Mouse (Mus musculus) CH12.LX (cell line): ENCODE measurements around the gene Psma7. TPM values are rescaled to one million over a fixed set of nuclear protein-coding genes. Genes with fewer than 3 reads are reported as not detected.
A peak's percentile ranks its signal among the peaks of the same experiment; 100 is the strongest.

ENCODE experiments used
- DNase-seq: peaks from one replicate; pipeline ENCODE4 v3.0.0-alpha.2; 2013; ENCODE audit errors: extremely low read depth
- H3K27ac ChIP-seq: 2 replicates; pipeline ENCODE4 v1.5.1; 2012; ENCODE audit warnings: low read depth, mild to moderate bottlenecking, control low read depth, moderate library complexity; ENCODE audit not compliant: insufficient read depth
- H3K27me3 ChIP-seq: replicated peaks from 2 replicates; pipeline ENCODE3; 2012; ENCODE audit warnings: inconsistent platforms
- H3K36me3 ChIP-seq, 2 experiments: replicated peaks in 1 of 2; 2 replicates each; pipeline versions ENCODE3 to v1.6.1; 2012; ENCODE audit warnings: inconsistent platforms in 1 of 2, low read length in 1 of 2, mild to moderate bottlenecking in 1 of 2, mixed read lengths in 1 of 2, moderate library complexity in 1 of 2; ENCODE audit not compliant: control insufficient read depth in 1 of 2, insufficient read depth in 1 of 2
- H3K4me1 ChIP-seq, 2 experiments: 2 replicates each; pipeline ENCODE4 v1.6.1; 2012; ENCODE audit warnings: inconsistent platforms in 1 of 2, moderate library complexity in 1 of 2; ENCODE audit not compliant: insufficient read depth in 2 of 2, control insufficient read depth in 1 of 2
- H3K4me2 ChIP-seq: 2 replicates; pipeline ENCODE4 v1.6.1; 2012; ENCODE audit warnings: low read depth, mild to moderate bottlenecking, control low read depth; ENCODE audit not compliant: poor library complexity, insufficient read depth, severe bottlenecking
- H3K4me3 ChIP-seq, 3 experiments: fragments of 150-350 bp in 1 of 3; sonication (generic) in 1 of 3; replicated peaks in 1 of 3; 2 replicates each; pipeline versions ENCODE3 to v1.5.1; 2011 to 2012; ENCODE audit warnings: low read depth in 2 of 3, low read length in 2 of 3, mild to moderate bottlenecking in 2 of 3, moderate library complexity in 2 of 3, control low read depth in 1 of 3, improper control_type of control experiment in 1 of 3, inconsistent platforms in 1 of 3, mixed read lengths in 1 of 3; ENCODE audit not compliant: poor library complexity in 1 of 3
- H3K79me2 ChIP-seq: replicated peaks from 2 replicates; pipeline ENCODE4 v1.6.1; 2012; ENCODE audit warnings: mild to moderate bottlenecking, moderate library complexity; ENCODE audit not compliant: control insufficient read depth, poor library complexity, insufficient read depth, severe bottlenecking; ENCODE audit errors: extremely low read depth
- H3K9ac ChIP-seq: 2 replicates; pipeline ENCODE4 v1.6.1; 2012; ENCODE audit warnings: low read depth, mild to moderate bottlenecking, control low read depth, moderate library complexity; ENCODE audit not compliant: insufficient read depth
- H3K9me3 ChIP-seq: replicated peaks from 2 replicates; pipeline ENCODE3; 2012; ENCODE audit warnings: low read length, inconsistent platforms, mixed read lengths
- BHLHE40 ChIP-seq: IDR thresholded peaks from 2 replicates; pipeline ENCODE4 v1.6.1; 2011; ENCODE audit warnings: mild to moderate bottlenecking, low read depth, low read length, improper control_type of control experiment
- CHD1 ChIP-seq: IDR thresholded peaks from 2 replicates; pipeline ENCODE4 v1.6.1; 2012; ENCODE audit warnings: low read depth, low read length, improper control_type of control experiment, inconsistent platforms
- CHD2 ChIP-seq: IDR thresholded peaks from 2 replicates; pipeline ENCODE4 v1.6.1; 2011; ENCODE audit warnings: low read length, improper control_type of control experiment
- CTCF ChIP-seq, 2 experiments: IDR thresholded peaks in 1 of 2; conservative IDR thresholded peaks in 1 of 2; 2 replicates each; pipeline ENCODE4 v1.5.1; 2011 to 2012; ENCODE audit warnings: low read depth in 2 of 2, low read length in 2 of 2, improper control_type of control experiment in 1 of 2, inconsistent platforms in 1 of 2, mild to moderate bottlenecking in 1 of 2, moderate library complexity in 1 of 2
- E2F4 ChIP-seq: IDR thresholded peaks from 2 replicates; pipeline ENCODE4 v1.6.1; 2011; ENCODE audit warnings: low read depth, low read length, improper control_type of control experiment; ENCODE audit not compliant: insufficient replicate concordance
- ELF1 ChIP-seq: IDR thresholded peaks from 2 replicates; pipeline ENCODE4 v1.6.1; 2014; ENCODE audit warnings: low read depth, mild to moderate bottlenecking, inconsistent platforms, low read length, improper control_type of control experiment
- ETS1 ChIP-seq: conservative IDR thresholded peaks from 2 replicates; pipeline ENCODE4 v1.6.1; 2012; ENCODE audit warnings: low read depth, mild to moderate bottlenecking, inconsistent platforms, low read length, improper control_type of control experiment, moderate library complexity
- GABPA ChIP-seq: IDR thresholded peaks from 2 replicates; pipeline ENCODE4 v1.6.1; 2012; ENCODE audit warnings: low read depth, low read length, improper control_type of control experiment, inconsistent platforms; ENCODE audit not compliant: insufficient replicate concordance
- HCFC1 ChIP-seq: IDR thresholded peaks from 2 replicates; pipeline ENCODE4 v1.6.1; 2012; ENCODE audit warnings: low read depth, mild to moderate bottlenecking, inconsistent platforms, low read length, improper control_type of control experiment
- IRF4 ChIP-seq: IDR thresholded peaks from 2 replicates; pipeline ENCODE4 v1.6.1; 2014; ENCODE audit warnings: low read depth, mild to moderate bottlenecking, inconsistent platforms, low read length, improper control_type of control experiment
- JUN ChIP-seq: IDR thresholded peaks from 2 replicates; pipeline ENCODE4 v1.6.1; 2011; ENCODE audit warnings: low read depth, mild to moderate bottlenecking, low read length, improper control_type of control experiment, moderate library complexity; ENCODE audit not compliant: insufficient read depth
- JUND ChIP-seq: conservative IDR thresholded peaks from 2 replicates; pipeline ENCODE4 v1.6.1; 2011; ENCODE audit warnings: low read depth, low read length, improper control_type of control experiment
- MAFK ChIP-seq: IDR thresholded peaks from 2 replicates; pipeline ENCODE4 v1.6.1; 2011; ENCODE audit warnings: low read length, improper control_type of control experiment; ENCODE audit not compliant: insufficient replicate concordance
- MAX ChIP-seq: IDR thresholded peaks from 2 replicates; pipeline ENCODE4 v1.6.1; 2011; ENCODE audit warnings: low read length, improper control_type of control experiment
- MAZ ChIP-seq: IDR thresholded peaks from 2 replicates; pipeline ENCODE4 v1.6.1; 2012; ENCODE audit warnings: low read depth, mild to moderate bottlenecking, inconsistent platforms, low read length, improper control_type of control experiment, moderate library complexity
- MEF2A ChIP-seq: IDR thresholded peaks from 2 replicates; pipeline ENCODE4 v1.6.1; 2014; ENCODE audit warnings: low read depth, mild to moderate bottlenecking, inconsistent platforms, low read length, improper control_type of control experiment, borderline replicate concordance
- MXI1 ChIP-seq: IDR thresholded peaks from 2 replicates; pipeline ENCODE4 v1.6.1; 2011; ENCODE audit warnings: mild to moderate bottlenecking, low read depth, low read length, improper control_type of control experiment
- MYC ChIP-seq: IDR thresholded peaks from 2 replicates; pipeline ENCODE4 v1.6.1; 2011; ENCODE audit warnings: low read depth, mild to moderate bottlenecking, improper control_type of control experiment, low read length
- NRF1 ChIP-seq: IDR thresholded peaks from 2 replicates; pipeline ENCODE4 v1.6.1; 2014; ENCODE audit warnings: low read depth, mild to moderate bottlenecking, inconsistent platforms, low read length, improper control_type of control experiment, moderate library complexity
- POLR2A ChIP-seq: IDR thresholded peaks from 2 replicates; pipeline ENCODE4 v1.6.1; 2011; ENCODE audit warnings: low read depth, mild to moderate bottlenecking, improper control_type of control experiment, low read length
- POLR2AphosphoS2 ChIP-seq: IDR thresholded peaks from 2 replicates; pipeline ENCODE4 v1.6.1; 2011; ENCODE audit warnings: low read depth, low read length, improper control_type of control experiment
- RAD21 ChIP-seq: IDR thresholded peaks from 2 replicates; pipeline ENCODE4 v1.6.1; 2011; ENCODE audit warnings: low read depth, mild to moderate bottlenecking, low read length, improper control_type of control experiment, moderate library complexity
- RCOR1 ChIP-seq: conservative IDR thresholded peaks from 2 replicates; pipeline ENCODE4 v1.6.1; 2012; ENCODE audit warnings: low read depth, mild to moderate bottlenecking, inconsistent platforms, low read length, improper control_type of control experiment
- SIN3A ChIP-seq: IDR thresholded peaks from 2 replicates; pipeline ENCODE4 v1.6.1; 2012; ENCODE audit warnings: low read length, improper control_type of control experiment, inconsistent platforms
- TBP ChIP-seq: conservative IDR thresholded peaks from 2 replicates; pipeline ENCODE4 v1.6.1; 2011; ENCODE audit warnings: low read depth, low read length, improper control_type of control experiment
- UBTF ChIP-seq: IDR thresholded peaks from 2 replicates; pipeline ENCODE4 v1.6.1; 2012; ENCODE audit warnings: low read depth, mild to moderate bottlenecking, inconsistent platforms, low read length, improper control_type of control experiment, moderate library complexity
- USF1 ChIP-seq: IDR thresholded peaks from 2 replicates; pipeline ENCODE4 v1.6.1; 2014; ENCODE audit warnings: low read depth, mild to moderate bottlenecking, inconsistent platforms, low read length, improper control_type of control experiment
- ZC3H11A ChIP-seq: IDR thresholded peaks from 2 replicates; pipeline ENCODE4 v1.6.1; 2012; ENCODE audit warnings: low read depth, mild to moderate bottlenecking, inconsistent platforms, low read length, improper control_type of control experiment
- ZKSCAN1 ChIP-seq: IDR thresholded peaks from 2 replicates; pipeline ENCODE4 v1.6.1; 2012; ENCODE audit warnings: low read depth, inconsistent platforms, low read length, improper control_type of control experiment, borderline replicate concordance
- ZMIZ1 ChIP-seq: IDR thresholded peaks from 2 replicates; pipeline ENCODE4 v1.6.1; 2012; ENCODE audit warnings: low read depth, mild to moderate bottlenecking, inconsistent platforms, low read length, improper control_type of control experiment
- dilution Hi-C: fragments of 300-500 bp; cut with MboI; formaldehyde crosslinking; loops from 2 replicates; pipeline ENCODE4 v1.14.3; 2020; ENCODE audit warnings: low sequenced_read_pairs; ENCODE audit not compliant: extremely low pct_unique_long_range_greater_than_20kb, extremely low pct_ligation_motif_present
- in situ Hi-C: fragments of 300-500 bp; cut with MboI; formaldehyde crosslinking; loops from 3 replicates; pipeline ENCODE4 v1.14.3; 2019; ENCODE audit warnings: low sequenced_read_pairs, low pct_ligation_motif_present, low pct_unique_long_range_greater_than_20kb, mixed read lengths
- polyA plus RNA-seq: library from polyadenylated mRNA; unstranded; fragments of >175 nt; gene quantifications from 2 replicates; pipeline ENCODE4 v1.2.1, GENCODE M21; 2012; ENCODE audit warnings: low read depth; ENCODE audit not compliant: insufficient read length
- total RNA-seq, 2 experiments: library from RNA; depleted of rRNA; stranded (reverse); fragments of 300-350 nt in 1 of 2; fragments of >200 nt in 1 of 2; gene quantifications; 2 replicates each; pipeline ENCODE4 v1.2.3; 2012 to 2014

Psma7 gene
- total and polyA plus RNA-seq, 3 experiments: 443 to 569 (median 466) TPM

DNA sequence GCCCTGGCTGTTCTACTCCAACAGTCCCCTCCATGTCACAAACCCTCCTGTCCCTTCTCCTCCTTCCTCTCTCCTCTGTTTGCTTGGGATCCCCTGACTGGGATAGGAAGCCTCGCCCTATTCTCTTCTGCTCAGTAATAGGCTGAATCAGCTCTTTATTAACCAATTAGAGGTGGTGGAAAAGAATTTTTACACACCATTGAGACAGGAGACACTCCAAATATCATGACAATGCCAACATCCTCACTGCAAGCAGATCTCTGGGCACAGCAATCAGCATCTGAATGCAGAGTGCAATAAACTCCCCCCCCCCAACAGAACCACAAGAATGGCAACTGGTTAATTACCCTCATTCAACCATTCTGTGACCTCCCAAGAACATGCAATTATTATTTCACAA lies 53.1 kb downstream of the Psma7 start:
- peaks cover 24 to 27% of the 10 kb centered on the region in 2 experiments for H3K4me1 ChIP-seq
- H3K36me3 ChIP-seq: no peaks in the 10 kb centered on the region
- dilution Hi-C loops (no loop called here), in situ Hi-C loops (no loop called here)
- no peaks in the 10 kb centered on the region for H3K79me2 ChIP-seq
- TF ChIP-seq ETS1 (no peak), BHLHE40 (no peak), CTCF (conservative IDR thresholded peaks at IDR 0.05 in 1 of 2, IDR thresholded peaks at IDR 0.05 in 1 of 2; ENCODE audit: low read depth in 2 of 2, low read length in 2 of 2) (no peak), JUND (no peak), RAD21 (no peak), ZC3H11A (no peak), MAX (no peak), E2F4 (no peak), NRF1 (no peak), ZKSCAN1 (no peak), ZMIZ1 (no peak), HCFC1 (no peak), UBTF (no peak), POLR2A (no peak), TBP (no peak), GABPA (no peak), CHD2 (no peak)
- no peak overlapping the region for H3K9ac ChIP-seq
- no peak overlapping the region for H3K4me3 ChIP-seq
- no peaks in the 10 kb centered on the region for H3K9me3 ChIP-seq
- no peak overlapping the region for H3K27ac ChIP-seq
- H3K27me3 ChIP-seq: no peaks in the 10 kb centered on the region
- no peak for DNase-seq
- no peak overlapping the region for H3K4me2 ChIP-seq

DNA sequence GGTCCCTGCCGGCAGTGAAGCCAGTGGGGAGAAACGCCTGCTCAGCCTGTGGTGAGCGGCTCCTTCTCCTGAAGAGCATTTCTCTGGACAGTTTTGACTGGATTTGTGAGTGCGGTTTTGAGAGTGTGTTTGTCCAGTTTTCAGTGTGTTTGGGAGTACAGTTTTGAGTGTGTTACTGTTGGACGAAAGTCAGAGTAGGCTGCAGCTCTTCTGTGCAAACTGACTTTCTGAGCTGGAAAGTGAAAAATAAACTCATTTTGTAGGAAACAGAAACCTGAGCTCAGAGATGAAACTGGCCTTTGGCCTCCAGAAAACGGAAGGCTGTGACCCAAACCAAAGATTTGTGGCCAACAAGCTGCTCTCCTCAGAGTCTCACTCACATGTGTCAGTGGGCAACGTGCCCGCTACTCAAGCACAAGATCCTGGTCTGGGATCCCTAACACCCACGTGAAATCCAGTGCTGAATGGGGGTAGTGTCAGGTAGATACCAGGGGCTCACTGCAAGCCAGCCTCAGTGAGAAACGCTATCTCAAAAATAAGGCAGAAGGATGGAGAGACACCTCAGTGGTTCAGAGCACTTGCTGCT lies 55.7 kb downstream of the Psma7 start:
- H3K4me3 ChIP-seq: no peak overlapping the region
- H3K27ac ChIP-seq: peak overlapping the region; percentile 13; the same call in 1 of the 2 replicates
- peak overlapping the region; percentile 25 for H3K4me2 ChIP-seq
- peaks cover 27 to 32% of the 10 kb centered on the region in 2 experiments for H3K4me1 ChIP-seq
- 0 out of 2 replicates have a peak overlapping the region, but pooled peaks have one; percentile 1 for H3K9ac ChIP-seq
- H3K9me3 ChIP-seq: no peaks in the 10 kb centered on the region
- H3K79me2 ChIP-seq: no peaks in the 10 kb centered on the region
- H3K27me3 ChIP-seq: no peaks in the 10 kb centered on the region
- dilution Hi-C loops (no loop called here), in situ Hi-C loops (no loop called here)
- DNase-seq: no peak
- peaks cover 0 to 3% of the 10 kb centered on the region in 2 experiments for H3K36me3 ChIP-seq
- TF ChIP-seq MEF2A (no peak), ZKSCAN1 (no peak), POLR2AphosphoS2 (no peak), MAX (peak; percentile 71), MAFK (no peak), ELF1 (peak; percentile 39; the same call in 1 of the 2 replicates), E2F4 (no peak), CHD2 (peak; percentile 54; the same call in 1 of the 2 replicates), TBP (no peak), MXI1 (peak; percentile 51; the same call in 1 of the 2 replicates), CHD1 (no peak), ETS1 (0 out of 2 replicates have a peak, but pooled peaks have one; percentile 25), ZC3H11A (no peak), JUND (peak; percentile 66; the same call in 1 of the 2 replicates), MAZ (no peak), IRF4 (peak; percentile 78), SIN3A (no peak), RAD21 (no peak), RCOR1 (peak; percentile 56; the same call in 1 of the 2 replicates), MYC (no peak), USF1 (no peak), JUN (peak; percentile 55; the same call in 1 of the 2 replicates)
